Mouse (Mus musculus) CH12.LX (cell line): ENCODE measurements at regions not wholly inside any gene's neighbourhood (a gene's known extent, or its start where the extent isn't known, plus 50 kb on each side); places are given as distances from the start of the nearest gene placed in this dataset.

Source experiments
- CHD2 ChIP-seq: IDR thresholded peaks from 2 replicates; pipeline ENCODE4 v1.6.1; 2011; ENCODE audit warnings: low read length, improper control_type of control experiment
- CTCF ChIP-seq, 2 experiments: IDR thresholded peaks in 1 of 2; conservative IDR thresholded peaks in 1 of 2; 2 replicates each; pipeline ENCODE4 v1.5.1; 2011 to 2012; ENCODE audit warnings: low read depth in 2 of 2, low read length in 2 of 2, improper control_type of control experiment in 1 of 2, inconsistent platforms in 1 of 2, mild to moderate bottlenecking in 1 of 2, moderate library complexity in 1 of 2
- IRF4 ChIP-seq: IDR thresholded peaks from 2 replicates; pipeline ENCODE4 v1.6.1; 2014; ENCODE audit warnings: low read depth, mild to moderate bottlenecking, inconsistent platforms, low read length, improper control_type of control experiment
- MAFK ChIP-seq: IDR thresholded peaks from 2 replicates; pipeline ENCODE4 v1.6.1; 2011; ENCODE audit warnings: low read length, improper control_type of control experiment; ENCODE audit not compliant: insufficient replicate concordance
- MYC ChIP-seq: IDR thresholded peaks from 2 replicates; pipeline ENCODE4 v1.6.1; 2011; ENCODE audit warnings: low read depth, mild to moderate bottlenecking, improper control_type of control experiment, low read length
- POLR2A ChIP-seq: IDR thresholded peaks from 2 replicates; pipeline ENCODE4 v1.6.1; 2011; ENCODE audit warnings: low read depth, mild to moderate bottlenecking, improper control_type of control experiment, low read length
- USF2 ChIP-seq: conservative IDR thresholded peaks from 2 replicates; pipeline ENCODE4 v1.6.1; 2011; ENCODE audit warnings: low read depth, low read length, improper control_type of control experiment
- ZNF384 ChIP-seq: IDR thresholded peaks from 2 replicates; pipeline ENCODE4 v1.6.1; 2012; ENCODE audit warnings: low read depth, low read length, improper control_type of control experiment, inconsistent platforms

GRCm38 (mm10) chr11:24352071-24352470 is 274.2 kb downstream of the Bcl11a start:
- TF ChIP-seq CHD2 (no peak), CTCF (conservative IDR thresholded peaks at IDR 0.05 in 1 of 2, IDR thresholded peaks at IDR 0.05 in 1 of 2; ENCODE audit: low read depth in 2 of 2, low read length in 2 of 2) (no peak), USF2 (no peak), MAFK (no peak), POLR2A (no peak), MYC (no peak), IRF4 (no peak), ZNF384 (no peak)
